Mouse (Mus musculus): ENCODE measurements around the gene 4930558K02Rik. TPM values are rescaled to one million over a fixed set of nuclear protein-coding genes. Genes with fewer than 3 reads are reported as not detected.

4930558K02Rik gene
- polyA plus RNA-seq, 1 experiment from 2014 or later = not detected

GRCm38 (mm10) chr1:161897235-161897634, 82.2 kb downstream of the 4930558K02Rik start:
- 71% methylated on average over 8 of the region's 8 CpGs for WGBS
- no peak overlapping the region for H3K4me2 ChIP-seq

GRCm38 (mm10) chr1:161896130-161896529, 83.3 kb downstream of the 4930558K02Rik start:
- no peak overlapping the region for H3K9ac ChIP-seq
- H3K27me3 ChIP-seq (ENCODE audit: insufficient read depth, low read length) = no peaks in the 10 kb centered on the region
- no peak for TF ChIP-seq CTCF (IDR thresholded peaks at IDR 0.05; ENCODE audit: low read depth)
- H3K4me2 ChIP-seq = no peak overlapping the region
- WGBS = 42% methylated on average over 10 of the region's 10 CpGs
- H3K36me3 ChIP-seq (ENCODE audit: insufficient read depth) = no peaks in the 10 kb centered on the region
- 0 out of 2 replicates have a peak, but pooled peaks cover 3% of the 10 kb centered on the region for H3K4me1 ChIP-seq (ENCODE audit: insufficient read depth)
- ATAC-seq (ENCODE audit: insufficient read depth) (peak; percentile 60; the same call in 1 of the 2 replicates), DNase-seq (peak; percentile 47)
- H3K4me3 ChIP-seq (ENCODE audit: low read depth, low read length) = no peak overlapping the region
- no peaks in the 10 kb centered on the region for H3K9me3 ChIP-seq (ENCODE audit: low read depth, low read length)
- H3K27ac ChIP-seq (ENCODE audit: low read depth) = no peak overlapping the region

More at GRCm38 (mm10) chr1:161897235-161897634, 82.2 kb downstream of the 4930558K02Rik start:
- Histone ChIP-seq H3K27me3 (ENCODE audit: insufficient read depth, low read length) (no peaks in the 10 kb centered on the region), H3K27ac (ENCODE audit: low read depth) (no peak overlapping the region), H3K9me3 (ENCODE audit: low read depth, low read length) (no peaks in the 10 kb centered on the region), H3K4me1 (ENCODE audit: insufficient read depth) (0 out of 2 replicates have a peak, but pooled peaks cover 3% of the 10 kb centered on the region), H3K4me3 (ENCODE audit: low read depth, low read length) (no peak overlapping the region), H3K36me3 (ENCODE audit: insufficient read depth) (no peaks in the 10 kb centered on the region), H3K9ac (no peak overlapping the region)
- DNase-seq (no peak), ATAC-seq (ENCODE audit: insufficient read depth) (no peak)
- TF ChIP-seq CTCF (IDR thresholded peaks at IDR 0.05; ENCODE audit: low read depth) = no peak

- H3K27ac ChIP-seq (ENCODE audit: low read depth) = no peak overlapping the region
- TF ChIP-seq CTCF (IDR thresholded peaks at IDR 0.05; ENCODE audit: low read depth) = no peak
- ATAC-seq (ENCODE audit: insufficient read depth) = no peak
- no peaks in the 10 kb centered on the region for H3K27me3 ChIP-seq (ENCODE audit: insufficient read depth, low read length)
- 84% methylated on average over 3 of the region's 3 CpGs for WGBS
- 0 out of 2 replicates have a peak, but pooled peaks cover 3% of the 10 kb centered on the region for H3K4me1 ChIP-seq (ENCODE audit: insufficient read depth)
- DNase-seq = no peak
- no peak overlapping the region for H3K9ac ChIP-seq
- no peak overlapping the region for H3K4me2 ChIP-seq
- H3K4me3 ChIP-seq (ENCODE audit: low read depth, low read length) = no peak overlapping the region
- no peaks in the 10 kb centered on the region for H3K36me3 ChIP-seq (ENCODE audit: insufficient read depth)
- no peaks in the 10 kb centered on the region for H3K9me3 ChIP-seq (ENCODE audit: low read depth, low read length)
Measured at GRCm38 (mm10) chr1:161895014-161895413, 84.4 kb downstream of the 4930558K02Rik start.

GRCm38 (mm10) chr1:161894553-161894952, 84.9 kb downstream of the 4930558K02Rik start:
- Histone ChIP-seq H3K4me3 (ENCODE audit: low read depth, low read length) (no peak overlapping the region), H3K4me1 (ENCODE audit: insufficient read depth) (0 out of 2 replicates have a peak, but pooled peaks cover 3% of the 10 kb centered on the region), H3K36me3 (ENCODE audit: insufficient read depth) (no peaks in the 10 kb centered on the region), H3K9me3 (ENCODE audit: low read depth, low read length) (no peaks in the 10 kb centered on the region), H3K27me3 (ENCODE audit: insufficient read depth, low read length) (no peaks in the 10 kb centered on the region), H3K27ac (ENCODE audit: low read depth) (no peak overlapping the region), H3K9ac (no peak overlapping the region), H3K4me2 (no peak overlapping the region)
- ATAC-seq (ENCODE audit: insufficient read depth) (peak; percentile 69), DNase-seq (no peak)
- TF ChIP-seq CTCF (IDR thresholded peaks at IDR 0.05; ENCODE audit: low read depth) = no peak
- 24% methylated on average over 2 of the region's 2 CpGs for WGBS

GRCm38 (mm10) chr1:161894126-161894525, 85.3 kb downstream of the 4930558K02Rik start:
- ATAC-seq (ENCODE audit: insufficient read depth) (no peak), DNase-seq (no peak)
- Histone ChIP-seq H3K27me3 (ENCODE audit: insufficient read depth, low read length) (no peaks in the 10 kb centered on the region), H3K4me2 (no peak overlapping the region), H3K4me1 (ENCODE audit: insufficient read depth) (0 out of 2 replicates have a peak, but pooled peaks cover 3% of the 10 kb centered on the region), H3K36me3 (ENCODE audit: insufficient read depth) (no peaks in the 10 kb centered on the region), H3K9me3 (ENCODE audit: low read depth, low read length) (no peaks in the 10 kb centered on the region), H3K27ac (ENCODE audit: low read depth) (no peak overlapping the region), H3K9ac (no peak overlapping the region), H3K4me3 (ENCODE audit: low read depth, low read length) (no peak overlapping the region)
- WGBS = 51% methylated on average over 2 of the region's 2 CpGs
- no peak for TF ChIP-seq CTCF (IDR thresholded peaks at IDR 0.05; ENCODE audit: low read depth)

Other genes starting within 250 kb of the 4930558K02Rik start
- gene Fasl, start 191.1 kb downstream of the 4930558K02Rik start, polyA plus RNA-seq (2014; fragmentation: Nextera tagmentation; extraction: Ambion mirVana) = not detected in 2 replicates
- 20.1 and 27.9 TPM in 2 replicates for gene Suco, start 103.0 kb downstream of the 4930558K02Rik start, polyA plus RNA-seq (2014; fragmentation: Nextera tagmentation; extraction: Ambion mirVana)
- 35.2 and 40.0 TPM in 2 replicates for gene Pigc, start 10.4 kb downstream of the 4930558K02Rik start, polyA plus RNA-seq (2014; fragmentation: Nextera tagmentation; extraction: Ambion mirVana)

All from lung, embryonic 14.5 days (tissue).